Mouse (Mus musculus): ENCODE measurements around the gene Nlrp3. TPM values are rescaled to one million over a fixed set of nuclear protein-coding genes. Genes with fewer than 3 reads are reported as not detected.

Nlrp3 gene
- 0.60 and 1.2 TPM in 2 replicates for polyA plus RNA-seq (2012; rRNA removed; ENCODE audit: low replicate concordance)

DNA sequence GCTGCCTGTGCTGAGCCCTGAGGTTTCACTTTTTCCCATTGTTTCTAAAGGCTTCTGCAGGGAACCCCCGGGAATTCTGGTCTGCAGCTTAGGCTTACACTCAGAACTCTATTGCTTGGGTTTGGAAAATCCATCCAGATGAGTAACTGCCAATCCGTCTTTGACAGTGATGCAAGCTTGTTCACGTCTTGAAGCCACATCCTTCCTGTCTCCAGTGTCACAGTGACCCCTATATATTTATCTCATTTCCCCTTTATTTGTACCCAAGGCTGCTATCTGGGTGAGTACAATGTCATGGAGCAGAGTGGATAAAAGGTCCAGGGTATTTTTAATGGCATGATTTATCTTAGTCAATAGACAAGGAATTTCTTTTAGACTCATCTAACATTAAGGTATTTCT, at the start of gene Nlrp3:
Gene Nlrp3 (plus strand): TSS at position 245 of the 400 bp plus-strand sequence.

GRCm38 (mm10) chr11:59526472-59527080, 14.8 kb upstream of the Nlrp3 start, which contains the start of gene Zkscan17:
Gene Zkscan17, minus strand, starts transcription at chr11:59526751.

DNA sequence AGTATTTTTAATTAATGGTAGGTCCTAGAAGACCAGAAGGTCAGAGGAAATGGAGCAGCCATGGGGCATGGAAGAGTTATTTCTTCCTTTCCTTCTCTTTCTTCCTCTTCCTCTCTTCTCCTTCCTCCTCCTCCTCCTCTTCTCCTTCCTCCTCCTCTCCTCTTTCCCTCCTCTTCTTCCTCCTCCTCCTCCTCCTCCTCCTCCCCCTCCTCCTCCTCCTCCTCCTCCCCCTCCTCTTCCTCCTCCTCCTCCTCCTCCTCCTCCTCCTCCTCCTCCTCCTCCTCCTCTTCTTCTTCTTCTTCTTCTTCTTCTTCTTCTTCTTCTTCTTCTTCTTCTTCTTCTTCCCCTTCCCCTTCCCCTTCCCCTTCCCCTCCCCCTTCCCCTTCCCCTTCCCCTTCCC, 34.8 kb downstream of the Nlrp3 start, which contains the start of gene Olfr222:
Gene Olfr222 (minus strand): TSS at position 101 of the 400 bp plus-strand sequence.

DNA sequence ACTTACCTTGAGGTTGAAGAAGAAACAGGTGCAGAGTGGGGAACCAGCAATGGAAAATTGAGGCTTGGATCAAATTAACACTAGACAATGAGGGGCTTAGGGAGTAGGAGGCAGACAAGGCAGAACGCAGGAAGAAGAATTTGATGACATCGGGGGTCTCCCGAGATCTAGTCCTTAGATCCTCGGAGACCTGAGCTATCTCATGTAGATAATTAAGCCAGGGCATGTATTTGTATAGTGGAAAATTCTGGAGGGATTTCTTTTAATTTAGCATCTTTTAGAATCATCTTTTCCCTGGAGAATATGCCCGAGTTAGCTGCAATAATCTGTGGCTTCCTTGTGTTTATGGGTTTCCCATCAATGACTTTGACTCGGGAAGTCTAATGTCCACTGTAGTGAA, 51.8 kb downstream of the Nlrp3 start, which contains the start of gene Olfr223:
Gene Olfr223 (minus strand): TSS at position 101 of the 400 bp plus-strand sequence.

Other genes starting within 250 kb of the Nlrp3 start
- gene Wnt9a, start 234.6 kb upstream of the Nlrp3 start, polyA plus RNA-seq (2012; rRNA removed; ENCODE audit: low replicate concordance): 4.1 and 24.2 TPM in 2 replicates
- gene Prss38, start 165.9 kb upstream of the Nlrp3 start, polyA plus RNA-seq (2012; rRNA removed; ENCODE audit: low replicate concordance): 0.22 TPM in 1 of 2 replicates, not detected in the other
- gene Jmjd4, start 91.5 kb upstream of the Nlrp3 start, polyA plus RNA-seq (2012; rRNA removed; ENCODE audit: low replicate concordance): 3.8 and 8.1 TPM in 2 replicates
- 62.0 and 90.1 TPM in 2 replicates for gene Snap47, start 90.4 kb upstream of the Nlrp3 start, polyA plus RNA-seq (2012; rRNA removed; ENCODE audit: low replicate concordance)
- 0.67 and 1.2 TPM in 2 replicates for gene Zfp867, start 69.1 kb upstream of the Nlrp3 start, polyA plus RNA-seq (2012; rRNA removed; ENCODE audit: low replicate concordance)
- gene Zkscan17, start 14.8 kb upstream of the Nlrp3 start, polyA plus RNA-seq (2012; rRNA removed; ENCODE audit: low replicate concordance): 6.8 and 21.9 TPM in 2 replicates
- not detected in 2 replicates for gene Olfr222, start 34.7 kb downstream of the Nlrp3 start, polyA plus RNA-seq (2012; rRNA removed; ENCODE audit: low replicate concordance)
- not detected in 2 replicates for gene Olfr223, start 51.7 kb downstream of the Nlrp3 start, polyA plus RNA-seq (2012; rRNA removed; ENCODE audit: low replicate concordance)
- gene Mprip, start 119.7 kb downstream of the Nlrp3 start, polyA plus RNA-seq (2012; rRNA removed; ENCODE audit: low replicate concordance): 169 and 193 TPM in 2 replicates
- gene Pld6, start 246.1 kb downstream of the Nlrp3 start, polyA plus RNA-seq (2012; rRNA removed; ENCODE audit: low replicate concordance): 2.3 and 3.1 TPM in 2 replicates

Data from subcutaneous adipose tissue, adult 2 months (tissue).